In genomic region chr11:100931254-100931921, GRCm38 (mm10) we compare ENCODE assay signal across 8 mouse cellular contexts. TPM values are rescaled to one million over a fixed set of nuclear protein-coding genes. Genes with fewer than 3 reads are reported as not detected.
DNase-seq lines count a peak whose midpoint lies in the region; ATAC-seq lines count a peak whose summit lies in the region.

No protein-coding gene starts in this region.

- H3K9me3 ChIP-seq in forebrain, embryonic 10.5 days = no peaks in the 10 kb centered on the region

- no peaks in the 10 kb centered on the region for H3K4me1 ChIP-seq in forebrain, embryonic 10.5 days

- WGBS in forebrain, embryonic 10.5 days = 86% methylated on average over 12 of the region's 12 CpGs

- H3K27me3 ChIP-seq in forebrain, embryonic 10.5 days (ENCODE audit: poor library complexity, severe bottlenecking) = no peaks in the 10 kb centered on the region

- H3K36me3 ChIP-seq in forebrain, embryonic 10.5 days (replicated peaks) = no peaks in the 10 kb centered on the region

- DNase-seq in embryo, embryonic 10.5 days (ENCODE audit: low spot score) = peak; percentile 9
- no peak for DNase-seq in embryo, embryonic 9.5 days (ENCODE audit: extremely low spot score)
- peak; percentile 86 for DNase-seq in CD4-positive, CD25-positive, alpha-beta regulatory T cell, adult 2 months (ENCODE audit: low read depth, low spot score)
- peak; percentile 65 for DNase-seq in kidney, postnatal 14 days
- DNase-seq in urinary bladder, postnatal 36 days (ENCODE audit: low spot score in 2 of 2) = peak; percentile 50
- no peak for DNase-seq in forebrain, embryonic 10.5 days (ENCODE audit: extremely low spot score, low spot score)

- no peak overlapping the region for H3K27ac ChIP-seq in forebrain, embryonic 10.5 days

- ATAC-seq in erythroid progenitor cell, adult 5-6 weeks (replicated peaks; ENCODE audit: low FRiP score, poor library complexity, severe bottlenecking) = peak; percentile 80
- peak; percentile 59 for ATAC-seq in monocyte, adult 5-6 weeks (replicated peaks; ENCODE audit: insufficient number of reproducible peaks, low FRiP score, low TSS enrichment, poor library complexity, severe bottlenecking)

- no peak overlapping the region for H3K4me3 ChIP-seq in forebrain, embryonic 10.5 days

RNA-seq across cellular contexts. Expression of gene Stat3, which starts 8.0 kb away (rescaled TPM):
- total RNA-seq in erythroid progenitor cell, adult 5-6 weeks (2015; ENCODE audit: low replicate concordance) = 31.0 and 31.4 TPM in 2 replicates
- 26.2 and 26.6 TPM in 2 replicates for total RNA-seq in erythroid progenitor cell, adult 5-6 weeks (2017; ENCODE audit: low replicate concordance)
- total RNA-seq in monocyte, adult 5-6 weeks (2017) = 328 to 413 TPM (median 368 TPM) in 3 replicates
- polyA plus RNA-seq in forebrain, embryonic 10.5 days (2016; fragmentation: Nextera tagmentation; extraction: Ambion mirVana) = 15.0 and 15.6 TPM in 2 replicates

RNA-seq across cellular contexts. Expression of gene Cavin1, which starts 39.3 kb away (rescaled TPM):
- not detected in 2 replicates for total RNA-seq in erythroid progenitor cell, adult 5-6 weeks (2015; ENCODE audit: low replicate concordance)
- not detected in 2 replicates for total RNA-seq in erythroid progenitor cell, adult 5-6 weeks (2017; ENCODE audit: low replicate concordance)
- 0.32 to 2.5 TPM in 2 of 3 replicates, not detected in the other for total RNA-seq in monocyte, adult 5-6 weeks (2017)
- 16.1 and 16.6 TPM in 2 replicates for polyA plus RNA-seq in forebrain, embryonic 10.5 days (2016; fragmentation: Nextera tagmentation; extraction: Ambion mirVana)

Comparison
In these comparisons a context has a peak if more than half of its experiments do, and no peak if none do; other contexts are left out.
1. DNase-seq: peak in embryo, embryonic 10.5 days (single experiment), CD4-positive, CD25-positive, alpha-beta regulatory T cell, adult 2 months (single experiment), kidney, postnatal 14 days (single experiment) and urinary bladder, postnatal 36 days (2 of 2); none in embryo, embryonic 9.5 days (single experiment) and forebrain, embryonic 10.5 days (single experiment).
2. RNA of gene Stat3, which starts 8.0 kb away (total RNA-seq): 328 to 413 TPM in monocyte, adult 5-6 weeks; 26.2 to 31.4 TPM in erythroid progenitor cell, adult 5-6 weeks; every median in the first group is over 10 times any median in the second.